Mouse (Mus musculus) midbrain, embryonic 14.5 days (tissue): ENCODE data around the gene Gal3st1. TPM values are rescaled to one million over a fixed set of nuclear protein-coding genes. Genes with fewer than 3 reads are reported as not detected.

Source experiments
- ATAC-seq: fragments of 200-750 bp; cut with Nextera tagmentation; 2 replicates; pipeline ENCODE4 v1.8.0; 2017; ENCODE audit warnings: moderate number of reproducible peaks, moderate library complexity; ENCODE audit not compliant: low FRiP score, low TSS enrichment
- DNase-seq: peaks from one replicate; pipeline ENCODE4 v3.0.0-alpha.2; 2015
- H3K27ac ChIP-seq: fragments of 300-500 bp; sonication (generic); replicated peaks from 2 replicates; pipeline ENCODE4 v1.5.1; 2014; ENCODE audit warnings: mild to moderate bottlenecking, low read depth, low read length, moderate library complexity
- H3K27me3 ChIP-seq: fragments of 300-500 bp; sonication (generic); 2 replicates; pipeline ENCODE4 v1.6.1; 2014; ENCODE audit warnings: low read length, control low read depth, mixed read lengths; ENCODE audit not compliant: control insufficient read depth, insufficient read depth
- H3K36me3 ChIP-seq: fragments of 300-500 bp; sonication (generic); 2 replicates; pipeline ENCODE4 v1.6.1; 2014; ENCODE audit warnings: low read length, control low read depth; ENCODE audit not compliant: control insufficient read depth, insufficient read depth
- H3K4me1 ChIP-seq: fragments of 300-500 bp; sonication (generic); 2 replicates; pipeline ENCODE4 v1.6.1; 2014; ENCODE audit warnings: mild to moderate bottlenecking, antibody characterized with exemption, low read length, control low read depth; ENCODE audit not compliant: control insufficient read depth, insufficient read depth
- H3K4me2 ChIP-seq: fragments of 300-500 bp; sonication (generic); 2 replicates; pipeline ENCODE4 v1.6.1; 2014; ENCODE audit warnings: mild to moderate bottlenecking, low read length, moderate library complexity
- H3K4me3 ChIP-seq: fragments of 300-500 bp; sonication (generic); replicated peaks from 2 replicates; pipeline ENCODE4 v1.5.1; 2014; ENCODE audit warnings: low read depth, low read length
- H3K9ac ChIP-seq: fragments of 300-500 bp; sonication (generic); replicated peaks from 2 replicates; pipeline ENCODE4 v1.6.1; 2014; ENCODE audit warnings: mild to moderate bottlenecking, low read length, moderate library complexity
- H3K9me3 ChIP-seq: fragments of 300-500 bp; sonication (generic); 2 replicates; pipeline ENCODE4 v1.6.1; 2016; ENCODE audit warnings: low read length, control low read depth, mixed read lengths; ENCODE audit not compliant: control insufficient read depth
- WGBS: fragments of 180-500 bp; shearing (Covaris S2); extraction: QIAGEN DNeasy Blood & Tissue Kit; methylation state at CpG from one replicate; pipeline ENCODE4 v1.1.7; 2014; 5-methylcytosine and 5-hydroxymethylcytosine counted together
- polyA plus RNA-seq: library from polyadenylated mRNA; unstranded; fragments of >200 nt; fragmentation: Nextera tagmentation; extraction: Ambion mirVana; gene quantifications from 2 replicates; pipeline ENCODE4 v1.2.1, GENCODE M21; 2014

Gene Gal3st1
- polyA plus RNA-seq, 1 experiment from 2014 or later: 3.6 TPM

DNA sequence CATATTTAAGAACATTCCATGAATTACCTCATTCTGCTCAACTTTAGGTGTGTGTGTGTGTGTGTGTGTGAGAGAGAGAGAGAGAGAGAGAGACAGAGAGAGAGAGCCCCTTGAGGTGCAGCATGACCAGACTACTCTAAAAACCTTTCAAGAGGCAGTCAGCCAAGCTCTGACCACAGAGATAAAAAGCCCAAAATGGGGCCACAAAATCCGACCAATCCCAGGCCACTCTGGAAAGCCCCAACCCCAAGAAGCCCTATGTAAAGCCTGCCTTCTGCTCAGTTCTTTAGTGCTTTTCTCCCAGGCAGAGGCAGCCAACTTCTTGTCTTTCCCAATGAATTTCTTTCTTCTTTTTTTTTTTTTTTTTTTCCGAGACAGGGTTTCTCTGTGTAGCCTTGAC is 22.5 kb upstream of the Gal3st1 start:
- no peaks in the 10 kb centered on the region for H3K36me3 ChIP-seq
- H3K9ac ChIP-seq: no peak overlapping the region
- H3K4me3 ChIP-seq: no peak overlapping the region
- H3K27me3 ChIP-seq: no peaks in the 10 kb centered on the region
- DNase-seq (no peak), ATAC-seq (no peak)
- 55% methylated on average over 2 of the region's 2 CpGs for WGBS
- no peaks in the 10 kb centered on the region for H3K9me3 ChIP-seq
- H3K4me1 ChIP-seq: peaks cover 11% of the 10 kb centered on the region
- no peak overlapping the region for H3K27ac ChIP-seq
- H3K4me2 ChIP-seq: no peak overlapping the region

DNA sequence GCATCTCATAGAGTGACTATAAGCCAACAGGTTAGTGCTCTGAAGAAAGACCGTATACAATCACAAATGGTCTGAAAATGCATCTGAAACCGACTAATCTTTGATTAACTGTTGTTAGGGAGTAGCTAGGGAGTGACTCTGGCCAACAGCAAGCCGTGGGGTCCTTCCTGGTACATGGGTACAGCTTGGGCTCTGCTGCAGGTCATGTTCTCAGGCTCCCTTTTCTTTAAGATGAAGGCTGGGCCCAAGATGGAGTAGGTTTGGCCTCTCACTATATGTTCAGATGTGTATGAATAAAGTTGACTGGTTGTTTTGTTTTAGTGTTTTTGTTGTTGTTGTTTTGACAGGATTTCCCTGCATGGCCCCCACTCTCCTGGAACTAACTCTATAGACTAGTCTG is 21.7 kb upstream of the Gal3st1 start:
- no peak overlapping the region for H3K4me2 ChIP-seq
- H3K4me1 ChIP-seq: peaks cover 11% of the 10 kb centered on the region
- 66% methylated on average over 3 of the region's 3 CpGs for WGBS
- H3K27me3 ChIP-seq: no peaks in the 10 kb centered on the region
- no peaks in the 10 kb centered on the region for H3K9me3 ChIP-seq
- no peak overlapping the region for H3K4me3 ChIP-seq
- H3K9ac ChIP-seq: no peak overlapping the region
- ATAC-seq (no peak), DNase-seq (no peak)
- no peak overlapping the region for H3K27ac ChIP-seq
- no peaks in the 10 kb centered on the region for H3K36me3 ChIP-seq

DNA sequence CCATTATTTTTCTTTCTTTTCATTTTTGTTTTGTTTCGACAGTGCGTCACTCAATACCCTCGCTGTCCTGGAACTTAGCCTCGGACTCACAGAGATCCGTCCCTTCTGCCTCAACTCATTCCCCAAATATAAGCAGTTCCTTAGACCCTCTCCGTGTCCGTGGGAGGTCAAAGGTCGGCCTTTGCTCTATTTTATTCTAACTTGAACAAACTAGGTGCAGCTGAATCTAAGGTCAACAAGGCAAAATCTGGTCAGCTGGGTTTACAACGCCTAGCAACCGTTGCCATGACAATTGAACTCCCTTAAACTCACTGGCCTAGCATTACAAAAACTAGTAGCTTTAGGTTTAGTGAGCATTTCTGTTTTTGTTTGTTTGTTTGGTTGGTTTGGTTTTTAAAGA is 20.3 kb upstream of the Gal3st1 start:
- DNase-seq: no peak
- WGBS: 80% methylated on average over 10 of the region's 10 CpGs
- Histone ChIP-seq H3K27me3 (no peaks in the 10 kb centered on the region), H3K27ac (no peak overlapping the region), H3K4me3 (peak overlapping the region; percentile 76), H3K4me1 (peaks cover 11% of the 10 kb centered on the region), H3K4me2 (peak overlapping the region; percentile 68), H3K9me3 (no peaks in the 10 kb centered on the region), H3K9ac (peak overlapping the region; percentile 68; the same call in 1 of the 2 replicates), H3K36me3 (peaks cover 5% of the 10 kb centered on the region; the same call in 1 of the 2 replicates)
- no peak for ATAC-seq

DNA sequence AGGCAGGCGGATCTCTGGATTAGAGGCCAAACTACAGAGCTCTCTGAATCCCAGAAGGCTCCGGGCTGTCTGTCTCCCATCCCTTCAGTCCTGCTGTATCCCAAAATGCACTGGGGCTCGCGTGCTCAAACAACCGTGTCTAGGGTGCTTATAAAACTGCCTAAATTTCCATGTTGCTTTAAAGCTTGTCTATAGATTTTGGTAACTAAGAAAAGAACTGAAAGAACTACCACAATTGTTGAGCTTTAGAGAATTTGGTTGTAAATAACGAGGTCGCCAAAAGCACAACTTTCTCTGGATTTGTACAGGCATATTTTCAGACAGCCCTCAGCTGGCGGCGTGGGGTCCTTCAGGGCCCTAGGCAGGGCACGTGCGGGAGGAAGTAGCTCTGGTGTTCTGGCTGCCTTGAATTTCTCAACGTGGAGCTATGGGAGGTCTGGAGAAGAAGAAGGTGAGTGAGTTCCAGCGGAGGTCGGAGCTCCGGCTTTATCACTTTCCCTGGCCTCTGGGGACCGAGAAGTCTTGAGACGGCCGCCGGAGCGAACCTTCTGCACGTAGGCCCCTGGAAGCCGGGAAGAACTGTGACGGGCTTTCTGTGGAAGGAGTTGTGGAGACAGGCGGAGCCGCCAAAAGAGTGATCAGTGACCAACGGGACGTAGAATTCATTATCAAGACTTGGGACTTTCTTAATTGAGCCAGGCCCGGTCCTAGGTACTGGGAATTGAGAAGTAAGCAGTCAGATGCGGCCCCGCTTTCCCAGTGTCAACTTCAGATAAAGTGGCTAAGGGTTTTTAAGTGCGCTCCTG is 19.6 kb upstream of the Gal3st1 start, which contains the start of gene Pes1:
Gene Pes1 (plus strand): TSS at position 366 of the 806 bp plus-strand sequence.
- peaks cover 11% of the 10 kb centered on the region for H3K36me3 ChIP-seq
- WGBS: under 1% methylated on average over 31 of the region's 31 CpGs
- H3K4me3 ChIP-seq: peak within 1 kb of the TSS; percentile 76
- ATAC-seq (peak; percentile 93), DNase-seq (peak; percentile 92)
- H3K27me3 ChIP-seq: no peaks in the 10 kb centered on the region
- peak within 1 kb of the TSS; percentile 52 for H3K27ac ChIP-seq
- H3K4me1 ChIP-seq: peaks cover 11% of the 10 kb centered on the region
- peak within 1 kb of the TSS; percentile 68 for H3K9ac ChIP-seq
- H3K4me2 ChIP-seq: peak within 1 kb of the TSS; percentile 68
- no peaks in the 10 kb centered on the region for H3K9me3 ChIP-seq

DNA sequence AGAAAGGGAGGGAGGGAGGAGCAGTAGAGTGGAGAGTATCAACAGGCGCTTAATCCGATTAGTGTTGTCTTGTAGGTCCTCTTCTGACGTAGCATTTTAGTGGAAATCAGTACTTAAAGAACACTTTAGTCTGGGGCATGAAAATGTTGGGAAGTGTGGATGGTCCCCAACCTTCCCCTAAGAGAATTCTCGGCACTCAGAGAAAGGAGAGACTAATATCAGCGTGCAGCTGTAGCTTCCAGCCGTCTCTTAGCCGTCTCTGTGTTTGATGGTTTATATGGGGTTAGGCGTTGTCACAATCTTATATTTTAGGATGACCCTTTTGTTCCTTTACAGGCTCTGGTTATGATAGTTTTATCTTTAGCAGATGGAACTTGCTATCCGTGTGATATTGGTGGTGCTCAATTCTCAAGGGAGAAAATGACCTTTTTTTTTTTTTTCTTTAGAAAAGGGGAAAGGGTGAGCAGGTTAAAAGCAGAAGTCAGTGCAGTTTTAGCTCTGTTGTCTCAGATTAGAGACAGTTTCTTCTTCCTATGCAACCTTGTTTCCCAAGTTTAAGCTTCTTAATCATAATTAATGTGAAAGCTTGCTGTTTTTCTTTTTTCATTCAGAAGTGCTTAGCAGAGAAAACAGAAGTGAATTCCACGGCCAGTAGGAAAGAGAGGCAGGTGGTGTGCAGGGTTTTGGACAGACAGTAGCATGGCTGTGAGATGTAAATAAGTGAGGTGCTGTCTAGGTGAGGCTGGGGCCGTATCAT is 18.8 kb upstream of the Gal3st1 start:
- Histone ChIP-seq H3K4me1 (peaks cover 11% of the 10 kb centered on the region), H3K4me2 (peak overlapping the region; percentile 68), H3K4me3 (peak overlapping the region; percentile 76), H3K9me3 (no peaks in the 10 kb centered on the region), H3K27me3 (no peaks in the 10 kb centered on the region), H3K27ac (peak overlapping the region; percentile 52; the same call in 1 of the 2 replicates), H3K36me3 (peaks cover 19% of the 10 kb centered on the region), H3K9ac (peak overlapping the region; percentile 68)
- WGBS: 13% methylated on average over 11 of the region's 11 CpGs
- DNase-seq: no peak
- ATAC-seq: no peak

DNA sequence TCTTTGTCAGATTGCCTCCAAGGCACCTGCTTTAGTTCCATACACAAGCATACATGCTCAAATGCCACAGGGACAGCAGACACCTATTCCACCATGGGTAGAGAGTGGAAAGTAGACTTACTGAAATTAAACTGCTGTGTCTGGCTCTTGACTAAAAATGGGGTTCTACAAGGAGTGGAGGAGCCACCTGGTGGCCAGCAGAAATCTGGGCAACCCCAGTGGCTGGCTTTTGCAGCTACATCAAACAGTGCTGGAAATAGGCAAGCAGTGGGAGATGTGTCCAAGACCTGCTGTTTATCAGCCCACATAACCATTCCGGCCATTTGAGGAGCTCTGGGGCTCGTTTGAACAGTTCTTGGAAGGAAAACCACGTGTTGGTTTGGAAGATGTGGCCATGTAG is 13.6 kb upstream of the Gal3st1 start:
- no peak for ATAC-seq
- no peaks in the 10 kb centered on the region for H3K27me3 ChIP-seq
- no peak overlapping the region for H3K9ac ChIP-seq
- H3K4me3 ChIP-seq: no peak overlapping the region
- no peak overlapping the region for H3K4me2 ChIP-seq
- no peak overlapping the region for H3K27ac ChIP-seq
- no peak for DNase-seq
- no peaks in the 10 kb centered on the region for H3K9me3 ChIP-seq
- WGBS: 94% methylated on average over 3 of the region's 3 CpGs
- peaks cover 72% of the 10 kb centered on the region for H3K36me3 ChIP-seq
- peaks cover 3% of the 10 kb centered on the region for H3K4me1 ChIP-seq

DNA sequence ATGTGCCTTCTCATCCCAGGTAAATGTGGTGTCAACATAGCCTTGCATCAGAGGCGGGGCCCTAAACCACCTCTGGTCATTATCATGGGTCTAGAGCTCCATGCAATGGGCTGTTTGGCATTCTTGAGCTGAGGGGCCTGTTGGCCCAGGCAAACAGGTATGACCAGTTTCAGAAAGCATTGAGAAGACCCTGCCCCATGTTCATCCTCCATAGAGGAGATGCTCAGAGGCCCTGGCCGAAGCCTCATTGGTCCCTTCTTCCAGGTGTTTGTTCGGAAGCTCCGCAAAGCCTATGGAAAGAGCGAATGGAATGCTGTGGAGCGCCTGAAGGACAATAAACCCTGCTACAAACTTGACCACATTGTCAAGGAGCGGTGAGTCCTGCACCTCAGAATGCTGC is 13.1 kb upstream of the Gal3st1 start:
- Histone ChIP-seq H3K36me3 (peaks cover 76% of the 10 kb centered on the region), H3K27me3 (no peaks in the 10 kb centered on the region), H3K4me2 (no peak overlapping the region), H3K4me3 (no peak overlapping the region), H3K27ac (no peak overlapping the region), H3K9ac (no peak overlapping the region), H3K9me3 (no peaks in the 10 kb centered on the region), H3K4me1 (no peaks in the 10 kb centered on the region)
- DNase-seq (no peak), ATAC-seq (no peak)
- WGBS: 97% methylated on average over 7 of the region's 7 CpGs

DNA sequence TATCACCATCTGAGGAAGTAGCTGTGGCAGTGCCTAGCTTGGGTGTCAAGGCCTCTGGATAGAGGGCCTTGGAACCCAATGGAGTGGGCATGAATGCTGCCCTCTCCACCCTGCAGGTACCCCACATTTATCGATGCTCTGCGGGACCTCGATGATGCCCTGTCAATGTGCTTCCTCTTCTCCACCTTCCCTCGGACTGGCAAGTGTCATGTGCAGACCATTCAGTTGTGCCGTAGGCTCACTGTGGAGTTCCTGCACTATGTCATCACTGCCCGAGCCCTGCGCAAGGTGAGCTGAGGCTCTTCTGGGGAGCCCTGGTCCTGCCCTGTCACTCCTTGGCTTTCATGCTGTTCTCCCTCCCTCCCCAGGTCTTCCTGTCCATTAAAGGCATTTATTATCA is 10.4 kb upstream of the Gal3st1 start:
- Histone ChIP-seq H3K9me3 (no peaks in the 10 kb centered on the region), H3K27me3 (no peaks in the 10 kb centered on the region), H3K9ac (no peak overlapping the region), H3K36me3 (peaks cover 98% of the 10 kb centered on the region), H3K4me2 (no peak overlapping the region), H3K4me1 (no peaks in the 10 kb centered on the region), H3K27ac (no peak overlapping the region), H3K4me3 (no peak overlapping the region)
- no peak for ATAC-seq
- 96% methylated on average over 7 of the region's 7 CpGs for WGBS
- no peak for DNase-seq
